Mouse (Mus musculus): Measurements from ENCODE around the gene Fndc8. TPM values are rescaled to one million over a fixed set of nuclear protein-coding genes. Genes with fewer than 3 reads are reported as not detected.
A peak's percentile ranks its signal among the peaks of the same experiment; 100 is the strongest.

Gene Fndc8
- polyA plus RNA-seq, 1 experiment from 2014 or later = 0.15 TPM

- Histone ChIP-seq H3K36me3 (no peaks in the 10 kb centered on the region), H3K4me1 (peaks cover 17% of the 10 kb centered on the region), H3K9me3 (no peaks in the 10 kb centered on the region), H3K4me2 (peak within 1 kb of the TSS; percentile 89), H3K9ac (peak within 1 kb of the TSS; percentile 80), H3K27me3 (0 out of 2 replicates have a peak, but pooled peaks cover 5% of the 10 kb centered on the region), H3K27ac (peak within 1 kb of the TSS; percentile 44; the same call in 1 of the 2 replicates), H3K4me3 (peak within 1 kb of the TSS; percentile 71)
- 0% methylated on average over 26 of the region's 26 CpGs for WGBS
- ATAC-seq (ENCODE audit: insufficient number of reproducible peaks, insufficient read depth, low FRiP score, low TSS enrichment, low read depth) = peak; percentile 86
Measured at GRCm38 (mm10) chr11:82890342-82890762, 1.6 kb upstream of the Fndc8 start, which contains the start of gene Rad51d. Gene Rad51d (minus strand): TSS chr11:82890614.

- no peaks in the 10 kb centered on the region for H3K4me1 ChIP-seq
- no peak overlapping the region for H3K4me3 ChIP-seq
- no peak overlapping the region for H3K27ac ChIP-seq
- H3K9ac ChIP-seq = no peak overlapping the region
- no peaks in the 10 kb centered on the region for H3K9me3 ChIP-seq
- H3K27me3 ChIP-seq = no peaks in the 10 kb centered on the region
- ATAC-seq (ENCODE audit: insufficient number of reproducible peaks, insufficient read depth, low FRiP score, low TSS enrichment, low read depth) = no peak
- WGBS = 92% methylated on average over 10 of the region's 10 CpGs
- H3K36me3 ChIP-seq = peaks cover 46% of the 10 kb centered on the region
- H3K4me2 ChIP-seq = no peak overlapping the region
Measured at GRCm38 (mm10) chr11:82897478-82897877, 5.6 kb downstream of the Fndc8 start.

- Histone ChIP-seq H3K36me3 (peaks cover 68% of the 10 kb centered on the region), H3K9me3 (no peaks in the 10 kb centered on the region), H3K9ac (no peak overlapping the region), H3K4me2 (no peak overlapping the region), H3K4me3 (no peak overlapping the region), H3K27me3 (no peaks in the 10 kb centered on the region), H3K4me1 (no peaks in the 10 kb centered on the region), H3K27ac (no peak overlapping the region)
- WGBS = 95% methylated on average over 5 of the region's 5 CpGs
- ATAC-seq (ENCODE audit: insufficient number of reproducible peaks, insufficient read depth, low FRiP score, low TSS enrichment, low read depth) = no peak
Measured at GRCm38 (mm10) chr11:82899720-82900119, 7.8 kb downstream of the Fndc8 start.

- WGBS = 92% methylated on average over 20 of the region's 20 CpGs
- no peaks in the 10 kb centered on the region for H3K4me1 ChIP-seq
- H3K36me3 ChIP-seq = peaks cover 86% of the 10 kb centered on the region
Measured at GRCm38 (mm10) chr11:82901606-82902310, 9.8 kb downstream of the Fndc8 start.

DNA sequence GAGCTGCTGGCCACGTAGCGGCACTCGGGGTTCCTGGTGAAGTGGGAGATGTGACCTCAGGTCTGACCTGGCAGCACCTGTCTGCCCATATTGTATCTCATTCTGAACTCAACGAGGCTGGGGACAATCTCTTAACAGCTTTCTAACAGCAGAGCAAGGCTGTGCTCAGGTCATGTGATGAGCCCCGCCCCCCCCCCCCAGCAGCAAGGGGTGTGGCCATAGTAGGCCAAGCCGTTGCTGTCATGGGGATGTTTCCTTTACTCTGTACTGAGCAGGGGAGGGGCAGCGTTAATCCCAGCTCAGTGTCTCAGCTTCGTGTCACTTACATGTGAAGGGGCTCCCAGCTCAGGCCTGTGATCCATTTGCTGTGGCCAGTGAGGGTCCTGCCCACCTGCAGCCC is 13.0 kb downstream of the Fndc8 start:
- Histone ChIP-seq H3K4me3 (no peak overlapping the region), H3K9me3 (no peaks in the 10 kb centered on the region), H3K36me3 (peaks cover 66% of the 10 kb centered on the region), H3K27ac (no peak overlapping the region), H3K4me1 (peaks cover 7% of the 10 kb centered on the region), H3K4me2 (no peak overlapping the region), H3K9ac (no peak overlapping the region), H3K27me3 (no peaks in the 10 kb centered on the region)
- no peak for ATAC-seq (ENCODE audit: insufficient number of reproducible peaks, insufficient read depth, low FRiP score, low TSS enrichment, low read depth)
- 62% methylated on average over 8 of the region's 8 CpGs for WGBS

More at GRCm38 (mm10) chr11:82901606-82902310, 9.8 kb downstream of the Fndc8 start:
- Histone ChIP-seq H3K4me3 (no peak overlapping the region), H3K9me3 (no peaks in the 10 kb centered on the region), H3K27me3 (no peaks in the 10 kb centered on the region), H3K27ac (no peak overlapping the region), H3K9ac (no peak overlapping the region), H3K4me2 (no peak overlapping the region)
- no peak for ATAC-seq (ENCODE audit: insufficient number of reproducible peaks, insufficient read depth, low FRiP score, low TSS enrichment, low read depth)

GRCm38 (mm10) chr11:82905816-82906215 is 13.9 kb downstream of the Fndc8 start:
- peaks cover 57% of the 10 kb centered on the region for H3K36me3 ChIP-seq
- no peak overlapping the region for H3K27ac ChIP-seq
- H3K4me3 ChIP-seq = no peak overlapping the region
- 94% methylated on average over 5 of the region's 5 CpGs for WGBS
- H3K9me3 ChIP-seq = no peaks in the 10 kb centered on the region
- H3K27me3 ChIP-seq = no peaks in the 10 kb centered on the region
- no peak overlapping the region for H3K4me2 ChIP-seq
- ATAC-seq (ENCODE audit: insufficient number of reproducible peaks, insufficient read depth, low FRiP score, low TSS enrichment, low read depth) = no peak
- peaks cover 7% of the 10 kb centered on the region for H3K4me1 ChIP-seq
- H3K9ac ChIP-seq = no peak overlapping the region

DNA sequence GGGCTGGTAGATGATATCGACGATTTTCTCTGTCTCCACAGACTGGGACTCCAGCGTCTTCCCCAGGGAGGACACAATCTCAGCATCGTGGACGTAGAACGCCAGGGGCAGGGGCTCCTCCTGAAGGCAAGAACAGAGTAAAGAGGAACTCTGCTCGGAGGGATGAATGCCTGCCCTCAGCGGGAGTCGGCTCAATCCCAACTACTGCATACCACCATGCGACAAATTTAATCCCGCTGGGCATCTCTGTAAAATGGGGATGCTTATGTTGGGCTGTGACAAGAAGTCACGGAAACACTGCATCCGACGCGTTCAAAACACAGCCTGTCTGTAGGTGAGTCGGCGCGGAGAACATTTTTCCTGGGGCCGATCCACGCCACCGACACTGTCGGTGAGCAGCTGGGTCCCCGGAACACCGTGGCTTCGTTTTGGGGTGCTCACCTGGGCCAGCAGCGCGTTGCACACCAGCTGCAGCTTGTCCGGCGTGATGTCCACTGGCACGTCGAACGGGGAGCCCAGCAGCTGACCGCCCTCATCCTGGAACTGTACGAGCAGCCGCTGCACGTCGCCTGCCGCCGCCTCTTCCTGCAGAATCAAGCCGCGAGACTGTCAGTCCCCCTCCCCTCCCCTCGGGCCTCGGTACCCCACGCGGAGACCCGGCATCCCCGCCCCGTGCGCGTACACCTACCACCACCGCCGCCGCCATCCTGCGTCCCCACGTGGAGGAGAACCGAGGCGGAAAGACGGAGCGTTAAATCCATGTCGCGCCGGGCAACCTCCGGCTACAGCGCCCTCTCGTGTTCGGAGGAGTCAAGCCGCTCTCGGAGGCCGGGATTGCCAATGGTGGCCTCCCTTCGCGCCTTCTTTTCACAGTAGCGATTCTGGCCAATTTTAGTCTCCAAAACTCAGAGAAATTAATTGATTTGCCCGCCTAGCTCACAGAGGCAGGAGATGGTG is 16.0 kb downstream of the Fndc8 start, which contains the start of gene Nle1:
Nle1 (minus strand) TSS at position 761 of the 957 bp plus-strand sequence.
- 0 out of 2 replicates have a peak, but pooled peaks have one; percentile 71 for ATAC-seq (ENCODE audit: insufficient number of reproducible peaks, insufficient read depth, low FRiP score, low TSS enrichment, low read depth)

GRCm38 (mm10) chr11:82908608-82908989 is 16.7 kb downstream of the Fndc8 start:
- H3K4me2 ChIP-seq = peak overlapping the region; percentile 76
- H3K27ac ChIP-seq = no peak overlapping the region
- peak overlapping the region; percentile 89 for H3K4me3 ChIP-seq
- ATAC-seq (ENCODE audit: insufficient number of reproducible peaks, insufficient read depth, low FRiP score, low TSS enrichment, low read depth) = no peak
- H3K9me3 ChIP-seq = no peaks in the 10 kb centered on the region
- H3K9ac ChIP-seq = peak overlapping the region; percentile 90
- H3K27me3 ChIP-seq = peaks cover 4% of the 10 kb centered on the region; the same call in 1 of the 2 replicates
- WGBS = 66% methylated on average over 9 of the region's 10 CpGs
- peaks cover 30% of the 10 kb centered on the region for H3K36me3 ChIP-seq
- peaks cover 7% of the 10 kb centered on the region for H3K4me1 ChIP-seq

More for the DNA sequence above, 16.0 kb downstream of the Fndc8 start, which contains the start of gene Nle1:
- Histone ChIP-seq H3K4me1 (peaks cover 7% of the 10 kb centered on the region), H3K36me3 (peaks cover 36% of the 10 kb centered on the region), H3K27me3 (no peaks in the 10 kb centered on the region), H3K4me3 (peak within 1 kb of the TSS; percentile 89), H3K4me2 (peak within 1 kb of the TSS; percentile 76), H3K9me3 (no peaks in the 10 kb centered on the region), H3K27ac (no peak within 1 kb of the TSS), H3K9ac (peak within 1 kb of the TSS; percentile 90)
- 1% methylated on average over 73 of the region's 73 CpGs for WGBS

DNA sequence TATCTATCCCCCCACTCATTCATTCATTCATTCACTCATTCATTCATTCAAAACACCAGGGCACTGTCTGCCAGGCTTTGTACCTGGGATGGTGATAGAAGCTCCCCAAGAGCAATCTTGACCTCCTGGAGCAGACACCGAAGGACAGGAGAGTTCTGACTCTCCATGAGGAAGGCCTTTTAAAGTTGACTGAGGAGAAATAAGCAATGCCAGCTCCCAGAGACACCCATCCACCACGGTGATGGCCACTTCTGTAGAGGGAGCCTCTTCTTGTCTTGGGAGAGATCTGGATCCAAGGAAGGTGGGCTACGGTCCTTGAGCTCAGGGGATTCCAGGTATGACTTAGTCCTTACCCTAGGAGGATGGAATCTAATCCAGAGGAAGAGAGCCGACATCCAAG is 18.3 kb downstream of the Fndc8 start, which contains the start of gene Unc45b:
Unc45b (plus strand) TSS at position 301 of the 400 bp plus-strand sequence.
- no peak within 1 kb of the TSS for H3K27ac ChIP-seq
- WGBS = 88% methylated on average over 4 of the region's 4 CpGs
- H3K9ac ChIP-seq = no peak within 1 kb of the TSS
- H3K36me3 ChIP-seq = peaks cover 13% of the 10 kb centered on the region
- no peak for ATAC-seq (ENCODE audit: insufficient number of reproducible peaks, insufficient read depth, low FRiP score, low TSS enrichment, low read depth)
- H3K9me3 ChIP-seq = no peaks in the 10 kb centered on the region
- H3K4me3 ChIP-seq = no peak within 1 kb of the TSS
- peaks cover 12% of the 10 kb centered on the region for H3K4me1 ChIP-seq
- H3K4me2 ChIP-seq = no peak within 1 kb of the TSS
- H3K27me3 ChIP-seq = peaks cover 11% of the 10 kb centered on the region

- no peak overlapping the region for H3K4me2 ChIP-seq
- peaks cover 11% of the 10 kb centered on the region for H3K27me3 ChIP-seq
- H3K36me3 ChIP-seq = peaks cover 7% of the 10 kb centered on the region
- no peaks in the 10 kb centered on the region for H3K9me3 ChIP-seq
- no peak overlapping the region for H3K27ac ChIP-seq
- 78% methylated on average over 11 of the region's 11 CpGs for WGBS
- H3K4me3 ChIP-seq = no peak overlapping the region
- H3K9ac ChIP-seq = no peak overlapping the region
- no peak for ATAC-seq (ENCODE audit: insufficient number of reproducible peaks, insufficient read depth, low FRiP score, low TSS enrichment, low read depth)
- H3K4me1 ChIP-seq = peaks cover 14% of the 10 kb centered on the region
Measured at GRCm38 (mm10) chr11:82910679-82911389, 18.9 kb downstream of the Fndc8 start.
